Mouse (Mus musculus) bone marrow macrophage, adult 2 months (primary cell): ENCODE results near the gene Kcnj9.

ENCODE experiments used
- CTCF ChIP-seq: IDR thresholded peaks from 2 replicates; pipeline ENCODE4 v1.5.1; 2012; ENCODE audit warnings: low read depth, mild to moderate bottlenecking, low read length, moderate library complexity
- POLR2A ChIP-seq: IDR thresholded peaks from 2 replicates; pipeline ENCODE4 v1.6.1; 2012; ENCODE audit warnings: mild to moderate bottlenecking, low read depth, low read length, borderline replicate concordance

DNA sequence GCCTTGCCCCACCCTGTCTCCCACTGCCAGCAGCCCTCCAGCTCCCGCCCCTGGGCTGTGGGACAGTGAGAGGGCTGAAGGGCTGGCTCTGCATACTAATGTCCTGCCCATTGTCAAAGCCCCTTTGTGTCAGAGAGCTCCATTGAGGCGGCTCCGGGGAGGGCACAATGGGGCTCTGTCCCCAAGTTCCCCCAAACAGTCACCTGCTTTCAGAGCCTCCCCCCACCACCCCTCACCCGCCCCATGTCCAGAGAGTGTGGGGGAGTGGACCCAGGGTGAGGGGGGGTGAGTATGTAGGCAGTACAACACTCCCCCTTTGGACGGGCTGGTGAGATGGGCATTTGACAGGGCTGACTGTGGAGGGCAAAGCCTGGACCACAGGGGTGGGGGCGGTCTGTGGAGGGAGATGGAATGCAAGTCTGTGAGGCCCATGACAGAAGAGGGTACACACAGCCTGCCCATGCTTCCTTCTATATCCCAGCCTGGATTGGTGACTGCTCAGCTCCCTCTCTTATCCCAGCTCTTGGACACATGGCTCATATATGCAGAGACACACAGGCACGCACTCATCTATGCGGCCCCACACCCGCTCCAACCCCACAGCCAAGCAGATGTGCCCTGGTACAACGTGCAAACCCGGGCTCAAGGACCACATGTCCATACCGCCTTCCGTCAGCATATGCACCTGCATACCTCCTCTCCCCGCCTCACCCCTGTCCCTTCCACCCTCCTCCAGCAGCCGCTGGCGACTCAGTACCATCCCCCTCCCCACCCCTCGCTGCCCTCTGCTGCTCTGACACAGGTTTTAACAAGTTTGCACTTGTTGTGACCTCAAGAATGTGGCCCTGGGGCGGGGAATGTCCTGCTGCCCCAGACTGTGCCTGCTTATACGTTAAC is 21.0 kb upstream of the Kcnj9 start:
- TF ChIP-seq POLR2A (no peak), CTCF (no peak)
